Mouse (Mus musculus): ENCODE data around the gene Lcn12. TPM values are rescaled to one million over a fixed set of nuclear protein-coding genes. Genes with fewer than 3 reads are reported as not detected.

Lcn12 gene
- total RNA-seq, 2 experiments from 2014 or later, result not detected

- no peak for DNase-seq (ENCODE audit: low spot score in 2 of 2)
These were observed 4.3 kb upstream of the Lcn12 start for GRCm38 (mm10) chr2:25497846-25498575.

GRCm38 (mm10) chr2:25496462-25496861, 2.8 kb upstream of the Lcn12 start:
- no peak for DNase-seq (ENCODE audit: low spot score in 2 of 2)

GRCm38 (mm10) chr2:25492988-25493387, 723 bp downstream of the Lcn12 start:
- DNase-seq (ENCODE audit: low spot score in 2 of 2), result no peak

GRCm38 (mm10) chr2:25488671-25489068, 5.0 kb downstream of the Lcn12 start:
- DNase-seq (ENCODE audit: low spot score in 2 of 2), result peak in 1 of 2 experiments; percentile 37

GRCm38 (mm10) chr2:25487965-25488670, 5.6 kb downstream of the Lcn12 start:
- no peak for DNase-seq (ENCODE audit: low spot score in 2 of 2)

- DNase-seq (ENCODE audit: low spot score in 2 of 2), result no peak
These were observed 8.6 kb downstream of the Lcn12 start for GRCm38 (mm10) chr2:25484901-25485647.

- peak in 1 of 2 experiments; percentile 48 for DNase-seq (ENCODE audit: low spot score in 2 of 2)
These were observed 10.7 kb downstream of the Lcn12 start for GRCm38 (mm10) chr2:25482969-25483368.

GRCm38 (mm10) chr2:25480541-25480940, 13.2 kb downstream of the Lcn12 start:
- DNase-seq (ENCODE audit: low spot score in 2 of 2), result no peak

- DNase-seq (ENCODE audit: low spot score in 2 of 2), result no peak
These were observed 14.0 kb downstream of the Lcn12 start for GRCm38 (mm10) chr2:25479551-25480311.

- no peak for DNase-seq (ENCODE audit: low spot score in 2 of 2)
These were observed 15.6 kb downstream of the Lcn12 start for GRCm38 (mm10) chr2:25477967-25478675.

GRCm38 (mm10) chr2:25477541-25477940, 16.2 kb downstream of the Lcn12 start:
- no peak for DNase-seq (ENCODE audit: low spot score in 2 of 2)

GRCm38 (mm10) chr2:25472550-25472949, 21.2 kb downstream of the Lcn12 start:
- no peak for DNase-seq (ENCODE audit: low spot score in 2 of 2)

GRCm38 (mm10) chr2:25469969-25470368, 23.7 kb downstream of the Lcn12 start, which contains the start of gene Ptgds:
Gene Ptgds (minus strand): TSS chr2:25470046.
- no peak for DNase-seq (ENCODE audit: low spot score in 2 of 2)

- DNase-seq (ENCODE audit: low spot score in 2 of 2), result no peak
These were observed 24.5 kb downstream of the Lcn12 start for GRCm38 (mm10) chr2:25468962-25469915.

- DNase-seq (ENCODE audit: low spot score in 2 of 2), result no peak
These were observed 26.0 kb downstream of the Lcn12 start for GRCm38 (mm10) chr2:25467606-25468303.

GRCm38 (mm10) chr2:25465816-25466635, 27.7 kb downstream of the Lcn12 start:
- no peak for DNase-seq (ENCODE audit: low spot score in 2 of 2)

GRCm38 (mm10) chr2:25465256-25465655, 28.5 kb downstream of the Lcn12 start:
- no peak for DNase-seq (ENCODE audit: low spot score in 2 of 2)

GRCm38 (mm10) chr2:25463630-25464029, 30.1 kb downstream of the Lcn12 start:
- no peak for DNase-seq (ENCODE audit: low spot score in 2 of 2)
